Mouse (Mus musculus) forebrain, embryonic 16.5 days (tissue): ENCODE measurements around the gene Gm17689. TPM values are rescaled to one million over a fixed set of nuclear protein-coding genes. Genes with fewer than 3 reads are reported as not detected.

Source experiments
- ATAC-seq: fragments of 200-750 bp; cut with Nextera tagmentation; 2 replicates; pipeline ENCODE4 v1.8.0; 2017; ENCODE audit warnings: mild to moderate bottlenecking, moderate library complexity
- H3K27ac ChIP-seq: fragments of 300-500 bp; sonication (generic); 2 replicates; pipeline ENCODE4 v1.5.1; 2014; ENCODE audit warnings: low read length, control low read depth
- H3K27me3 ChIP-seq: fragments of 300-500 bp; sonication (generic); replicated peaks from 2 replicates; pipeline ENCODE4 v1.6.1; 2014; ENCODE audit warnings: low read length; ENCODE audit not compliant: control insufficient read depth, insufficient read depth
- H3K36me3 ChIP-seq: fragments of 300-500 bp; sonication (generic); 2 replicates; pipeline ENCODE4 v1.6.1; 2014; ENCODE audit not compliant: control insufficient read depth, insufficient read depth
- H3K4me1 ChIP-seq: fragments of 300-500 bp; sonication (generic); replicated peaks from 2 replicates; pipeline ENCODE4 v1.6.1; 2014; ENCODE audit warnings: low read length; ENCODE audit not compliant: control insufficient read depth, insufficient read depth
- H3K4me2 ChIP-seq: fragments of 300-500 bp; sonication (generic); 2 replicates; pipeline ENCODE4 v1.6.1; 2014; ENCODE audit warnings: mild to moderate bottlenecking, low read length, control low read depth
- H3K4me3 ChIP-seq: fragments of 300-500 bp; sonication (generic); replicated peaks from 2 replicates; pipeline ENCODE4 v1.5.1; 2014; ENCODE audit warnings: mild to moderate bottlenecking, low read length, control low read depth
- H3K9ac ChIP-seq: fragments of 300-500 bp; sonication (generic); replicated peaks from 2 replicates; pipeline ENCODE4 v1.6.1; 2014; ENCODE audit warnings: low read depth, low read length, control low read depth
- H3K9me3 ChIP-seq: fragments of 300-500 bp; sonication (generic); 2 replicates; pipeline ENCODE4 v1.6.1; 2016; ENCODE audit warnings: low read length; ENCODE audit not compliant: control insufficient read depth
- WGBS: fragments of 180-500 bp; shearing (Covaris S2); extraction: QIAGEN DNeasy Blood & Tissue Kit; methylation state at CpG from one replicate; pipeline ENCODE4 v1.1.7; 2014; 5-methylcytosine and 5-hydroxymethylcytosine counted together
- polyA plus RNA-seq: library from polyadenylated mRNA; unstranded; fragments of >200 nt; fragmentation: Nextera tagmentation; extraction: Ambion mirVana; gene quantifications from 2 replicates; pipeline ENCODE4 v1.2.1, GENCODE M21; 2015

The Gm17689 gene
- not detected in 2 replicates for polyA plus RNA-seq

DNA sequence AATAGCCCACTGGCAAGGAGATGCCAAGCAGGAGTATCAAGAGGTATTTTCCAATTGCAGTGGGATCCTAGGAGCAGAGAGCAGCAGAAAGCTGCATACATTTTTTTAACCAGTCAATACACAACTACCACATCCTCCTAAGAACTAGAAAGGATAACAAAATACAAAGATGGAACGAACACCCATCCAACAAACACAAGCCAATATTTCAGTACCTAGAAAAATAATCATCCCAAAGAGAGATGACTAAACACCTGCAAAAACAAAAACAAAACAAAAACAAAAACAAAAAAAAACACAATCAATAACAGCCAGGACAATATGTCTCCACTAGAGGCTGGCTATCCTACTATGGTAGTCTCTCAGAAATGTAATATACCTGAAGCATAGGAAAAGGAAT, at the start of gene Gm17689:
Gene Gm17689 (minus strand): TSS at position 101 of the 400 bp plus-strand sequence.
- Histone ChIP-seq H3K4me1 (no peaks in the 10 kb centered on the region), H3K4me3 (no peak within 1 kb of the TSS), H3K4me2 (no peak within 1 kb of the TSS), H3K9me3 (0 out of 2 replicates have a peak, but pooled peaks cover 5% of the 10 kb centered on the region), H3K27me3 (no peaks in the 10 kb centered on the region), H3K36me3 (no peaks in the 10 kb centered on the region), H3K9ac (no peak within 1 kb of the TSS), H3K27ac (no peak within 1 kb of the TSS)
- 60% methylated on average over 1 of the region's 1 CpGs for WGBS
- ATAC-seq: no peak

DNA sequence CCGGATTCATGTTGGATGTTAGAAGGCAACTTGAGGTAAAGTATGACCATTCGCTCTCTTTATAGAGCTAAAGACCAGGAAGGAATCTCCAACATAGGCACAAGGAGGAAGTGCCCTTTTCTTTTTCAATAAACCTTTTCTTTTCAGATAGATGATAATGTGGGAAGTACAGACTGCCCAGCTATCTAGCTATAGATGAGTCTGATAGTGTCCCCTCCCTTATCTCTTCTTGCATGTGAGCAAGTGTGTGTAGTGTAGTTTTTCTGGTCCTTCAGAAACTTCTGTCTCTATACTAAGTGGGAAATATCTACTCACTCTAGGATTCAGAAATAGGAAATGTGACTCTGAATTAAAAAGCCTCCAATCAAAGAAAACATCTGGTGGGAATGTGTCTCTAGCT, 40.6 kb downstream of the Gm17689 start, which contains the start of gene Gm5615:
Gene Gm5615 (minus strand): TSS at position 101 of the 400 bp plus-strand sequence.
- ATAC-seq: no peak
- whole genome bisulfite sequencing: 88% methylated on average over 2 of the region's 2 CpGs
- Histone ChIP-seq H3K36me3 (no peaks in the 10 kb centered on the region), H3K4me2 (no peak within 1 kb of the TSS), H3K4me1 (no peaks in the 10 kb centered on the region), H3K4me3 (no peak within 1 kb of the TSS), H3K27me3 (no peaks in the 10 kb centered on the region), H3K27ac (no peak within 1 kb of the TSS), H3K9ac (no peak within 1 kb of the TSS), H3K9me3 (no peaks in the 10 kb centered on the region)

Other genes starting within 250 kb of the Gm17689 start
- gene Gm7257, start 150.8 kb downstream of the Gm17689 start, polyA plus RNA-seq: not detected in 2 replicates
- gene Gm9513, start 107.0 kb downstream of the Gm17689 start, polyA plus RNA-seq: not detected in 2 replicates
- not detected in 2 replicates for gene Gm5615, start 40.7 kb downstream of the Gm17689 start, polyA plus RNA-seq
- gene A630095E13Rik, start 60.7 kb upstream of the Gm17689 start, polyA plus RNA-seq: not detected in 2 replicates
- gene Acrv1, start 110.6 kb upstream of the Gm17689 start, polyA plus RNA-seq: not detected in 2 replicates
- 13.6 and 18.5 TPM in 2 replicates for gene Chek1, start 144.4 kb upstream of the Gm17689 start, polyA plus RNA-seq
- gene Stt3a, start 185.0 kb upstream of the Gm17689 start, polyA plus RNA-seq: 104 and 108 TPM in 2 replicates
- 125 TPM in 2 replicates for gene Ei24, start 214.8 kb upstream of the Gm17689 start, polyA plus RNA-seq
- 715 and 751 TPM in 2 replicates for gene Fez1, start 239.2 kb upstream of the Gm17689 start, polyA plus RNA-seq